Mouse (Mus musculus) CD4-positive, CD25-positive, alpha-beta regulatory T cell, adult 2 months (primary cell): ENCODE measurements around the gene Fam19a1.

Experiments used
- DNase-seq: peaks from one replicate; pipeline ENCODE4 v3.0.0-alpha.2; 2012; ENCODE audit warnings: low read depth, low spot score

The Fam19a1 gene

DNA sequence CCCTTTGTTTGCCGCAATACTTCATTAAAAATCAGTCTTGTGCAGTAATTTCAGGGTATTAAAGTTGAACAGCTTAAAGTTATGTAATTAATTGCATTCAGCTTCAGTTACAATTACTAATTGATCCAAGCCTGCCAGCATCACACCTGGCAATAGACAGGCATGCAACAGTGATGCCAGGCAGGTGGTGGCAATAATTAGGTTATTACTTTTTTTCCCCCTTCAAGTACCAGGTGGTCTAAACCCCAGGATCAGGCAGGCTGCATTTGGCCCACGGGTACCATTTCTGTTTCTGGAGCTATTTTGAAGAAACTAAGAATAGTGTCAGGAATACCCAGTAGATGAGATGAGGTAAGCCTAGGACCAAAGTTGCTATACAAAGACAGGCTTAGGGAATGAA is 141.9 kb downstream of the Fam19a1 start:
- DNase-seq = no peak

DNA sequence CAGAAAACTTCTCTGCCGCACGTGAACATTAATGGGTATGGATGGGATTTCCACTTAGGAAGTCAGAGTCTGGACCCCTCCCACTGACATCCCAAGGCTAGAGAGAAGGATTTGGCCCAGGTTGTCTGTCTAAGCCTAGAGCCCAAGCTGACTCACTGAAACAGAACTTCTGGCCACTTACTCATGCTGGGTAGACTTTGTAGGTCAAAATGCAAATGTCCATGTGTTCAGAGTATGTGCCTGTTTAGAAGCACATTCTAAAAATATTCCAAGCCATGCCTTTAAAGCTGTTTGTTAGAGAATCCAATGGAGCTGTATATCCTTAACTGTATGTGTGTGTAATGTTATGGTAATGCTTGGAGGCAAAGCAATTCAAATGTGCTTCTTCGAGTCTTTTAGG is 145.7 kb downstream of the Fam19a1 start:
- DNase-seq = no peak

- DNase-seq = no peak
Measured at GRCm38 (mm10) chr6:96266456-96266855, 153.5 kb downstream of the Fam19a1 start.

DNA sequence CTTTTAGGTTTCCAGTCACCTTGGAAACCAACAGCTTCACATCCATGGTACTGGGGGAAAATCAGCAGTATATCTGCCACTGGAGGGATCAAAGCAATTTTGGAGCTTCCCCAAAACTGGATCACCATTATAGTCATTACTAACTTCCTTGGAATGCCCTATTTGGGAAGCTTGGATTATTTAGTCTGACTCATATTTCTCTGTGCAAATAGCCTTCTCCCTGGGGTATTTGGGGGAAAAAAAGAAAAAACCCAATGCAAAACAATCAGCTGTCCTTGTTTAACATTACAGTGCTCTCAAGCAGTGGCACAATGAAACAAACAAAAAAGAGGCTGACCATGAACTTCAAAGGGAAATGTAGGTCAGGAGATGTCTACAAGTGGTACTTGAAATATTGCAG is 155.8 kb downstream of the Fam19a1 start:
- no peak for DNase-seq

GRCm38 (mm10) chr6:96270436-96270835 is 157.5 kb downstream of the Fam19a1 start:
- DNase-seq = no peak

DNA sequence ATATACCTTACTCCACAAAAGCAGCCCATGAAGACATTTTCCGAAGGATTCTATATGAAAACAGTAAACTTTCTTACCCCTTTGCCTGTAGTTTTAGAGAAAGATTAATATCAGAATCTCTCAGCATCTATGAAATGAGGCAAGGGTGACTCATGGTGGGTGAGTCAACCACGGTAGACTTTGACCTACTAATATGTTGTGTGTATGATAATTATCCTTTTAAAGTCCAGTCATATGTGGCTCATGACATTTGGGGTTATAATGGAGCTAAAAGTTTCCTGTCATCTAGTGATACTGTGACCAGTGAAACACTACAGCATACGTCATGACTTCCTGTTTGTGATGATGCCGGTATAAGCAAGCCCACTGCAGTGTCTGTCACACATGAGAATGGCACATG is 170.8 kb downstream of the Fam19a1 start:
- DNase-seq = no peak

GRCm38 (mm10) chr6:96284590-96284989 is 171.6 kb downstream of the Fam19a1 start:
- no peak for DNase-seq

- no peak for DNase-seq
Measured at GRCm38 (mm10) chr6:96286276-96286675, 173.3 kb downstream of the Fam19a1 start.

GRCm38 (mm10) chr6:96287377-96287776 is 174.4 kb downstream of the Fam19a1 start:
- no peak for DNase-seq

GRCm38 (mm10) chr6:96289672-96290071 is 176.7 kb downstream of the Fam19a1 start:
- no peak for DNase-seq

- DNase-seq = no peak
Measured at GRCm38 (mm10) chr6:96347491-96347890, 234.5 kb downstream of the Fam19a1 start.

- no peak for DNase-seq
Measured at GRCm38 (mm10) chr6:96349446-96350025, 236.6 kb downstream of the Fam19a1 start.

DNA sequence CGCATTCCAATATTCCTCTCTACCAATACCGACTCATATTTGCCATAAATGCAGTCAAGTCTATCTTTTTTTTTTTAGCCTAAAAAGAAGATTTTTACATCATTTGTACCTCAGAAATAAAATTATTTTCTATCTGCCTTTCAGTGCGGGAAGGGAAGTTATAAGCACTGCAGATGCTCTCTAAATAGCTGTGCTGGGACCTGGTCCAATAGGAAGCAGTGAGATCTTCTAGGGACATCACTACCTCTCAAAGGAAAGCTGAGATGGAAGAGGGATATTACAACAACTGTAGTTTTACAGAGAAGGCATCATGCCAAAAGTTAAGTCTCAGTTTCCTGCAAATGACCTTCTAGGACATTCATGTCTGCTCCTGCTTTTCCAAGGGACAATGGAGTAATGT is 256.6 kb downstream of the Fam19a1 start:
- no peak for DNase-seq

DNA sequence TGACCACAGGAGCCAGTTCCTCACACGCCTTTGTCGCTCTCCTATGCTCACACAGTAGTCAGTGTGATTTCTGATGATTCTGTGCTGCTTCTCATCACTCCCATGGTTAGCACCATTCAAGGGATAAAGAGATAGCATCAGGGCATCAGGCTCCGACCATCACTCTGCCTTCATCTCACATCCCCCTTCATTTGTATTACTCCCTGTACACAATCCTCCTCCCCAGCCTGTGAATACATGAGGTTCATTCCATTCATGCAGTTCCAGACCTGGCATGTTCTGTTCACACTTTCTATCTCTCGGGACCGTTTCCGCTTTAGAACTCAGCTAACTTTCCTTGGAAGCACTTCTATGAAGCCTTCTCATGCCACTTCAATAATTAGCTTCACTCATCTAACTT is 259.9 kb downstream of the Fam19a1 start:
- DNase-seq = no peak

DNA sequence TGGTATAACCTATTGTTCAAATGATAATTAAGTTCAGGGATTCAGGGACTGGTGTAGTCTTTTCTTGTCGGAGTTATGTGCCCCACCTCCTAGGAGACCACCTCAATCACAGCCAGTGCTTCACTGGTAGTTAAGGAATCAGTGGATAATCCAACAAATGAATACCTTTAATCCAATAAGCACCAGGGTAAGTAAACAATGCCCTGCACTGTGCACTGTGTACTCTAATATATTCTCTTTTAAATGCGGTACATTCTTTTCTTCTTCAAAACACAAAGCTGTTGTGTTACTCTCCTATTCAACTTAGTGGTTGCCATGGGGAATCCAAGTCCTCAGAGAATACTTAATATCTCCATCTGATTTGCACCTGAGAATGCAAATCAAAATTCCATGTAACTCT is 260.3 kb downstream of the Fam19a1 start:
- DNase-seq = no peak

GRCm38 (mm10) chr6:96376773-96377172 is 263.8 kb downstream of the Fam19a1 start:
- DNase-seq = no peak

DNA sequence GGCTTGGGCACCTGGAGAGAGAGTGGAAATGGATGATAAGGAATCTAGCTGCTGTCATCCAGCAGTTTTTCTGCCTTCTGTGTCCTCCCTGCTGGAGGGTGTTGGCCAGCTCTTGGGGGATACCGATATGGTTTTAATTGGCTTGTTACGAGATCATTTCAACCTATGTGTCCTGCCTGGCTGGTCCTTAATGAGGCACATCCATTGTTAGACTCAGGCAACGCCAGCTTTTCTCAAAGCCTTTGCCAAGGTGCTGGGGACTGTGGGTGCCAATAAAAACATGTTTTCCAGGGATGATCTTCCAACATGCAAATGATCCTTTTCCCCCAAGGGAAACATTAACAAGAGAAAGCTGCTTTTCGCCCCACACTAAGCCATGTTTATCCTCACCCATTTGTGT is 266.3 kb downstream of the Fam19a1 start:
- DNase-seq = no peak

- no peak for DNase-seq
Measured at GRCm38 (mm10) chr6:96384441-96384840, 271.5 kb downstream of the Fam19a1 start.

- no peak for DNase-seq
Measured at GRCm38 (mm10) chr6:96418866-96419265, 305.9 kb downstream of the Fam19a1 start.

GRCm38 (mm10) chr6:96419704-96420382 is 306.9 kb downstream of the Fam19a1 start:
- no peak for DNase-seq

GRCm38 (mm10) chr6:96420515-96420914 is 307.6 kb downstream of the Fam19a1 start:
- no peak for DNase-seq

GRCm38 (mm10) chr6:96429390-96429789 is 316.4 kb downstream of the Fam19a1 start:
- no peak for DNase-seq

GRCm38 (mm10) chr6:96432397-96432796 is 319.4 kb downstream of the Fam19a1 start:
- no peak for DNase-seq

- DNase-seq = no peak
Measured at GRCm38 (mm10) chr6:96433896-96434295, 320.9 kb downstream of the Fam19a1 start.
